Mouse (Mus musculus) cerebellum, adult 9-10 months (tissue): ENCODE measurements at regions not wholly inside any gene's neighbourhood (a gene's known extent, or its start where the extent isn't known, plus 50 kb on each side); places are given as distances from the start of the nearest gene placed in this dataset.
"Not testable (repeated sequence)": the region's sequence is repeated elsewhere in the genome, so short reads cannot be mapped to it uniquely, and the experiment has no call there.

ENCODE experiments used
- DNase-seq: peaks from one replicate; pipeline ENCODE4 v3.0.0; 2022

GRCm38 (mm10) chr16:12516834-12517685 lies 533.1 kb downstream of the Shisa9 start:
- DNase-seq, result no peak

- no peak for DNase-seq
These were observed 534.4 kb downstream of the Shisa9 start for GRCm38 (mm10) chr16:12518264-12518663.

GRCm38 (mm10) chr16:12521711-12522476 lies 538.0 kb downstream of the Shisa9 start:
- DNase-seq, result peak; percentile 13

- DNase-seq, result no peak
These were observed 561.0 kb upstream of the Ercc4 start for GRCm38 (mm10) chr16:12548462-12548861.

- DNase-seq, result no peak
These were observed 520.6 kb upstream of the Ercc4 start for GRCm38 (mm10) chr16:12588889-12589288.

DNA sequence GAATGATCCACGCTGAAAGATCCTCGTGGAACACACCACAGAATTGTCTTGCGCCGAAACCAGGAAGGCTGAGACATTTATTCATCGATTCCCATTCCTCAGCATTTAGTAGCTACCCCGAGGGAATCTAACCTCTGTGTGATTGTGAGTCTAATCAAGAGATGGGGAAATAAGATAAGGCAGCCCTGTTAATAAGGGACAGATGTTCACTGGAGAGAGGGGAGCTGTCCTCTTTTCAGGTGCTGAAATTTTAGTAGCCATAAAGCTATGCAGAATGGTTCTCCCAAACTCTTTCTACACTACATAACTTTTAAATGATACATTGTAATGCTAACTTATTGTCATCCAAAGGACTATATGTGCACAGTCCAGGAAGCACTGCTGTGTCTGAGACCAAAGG lies 501.2 kb upstream of the Ercc4 start:
- no peak for DNase-seq

- no peak for DNase-seq
These were observed 498.4 kb upstream of the Ercc4 start for GRCm38 (mm10) chr16:12611106-12611505.

DNA sequence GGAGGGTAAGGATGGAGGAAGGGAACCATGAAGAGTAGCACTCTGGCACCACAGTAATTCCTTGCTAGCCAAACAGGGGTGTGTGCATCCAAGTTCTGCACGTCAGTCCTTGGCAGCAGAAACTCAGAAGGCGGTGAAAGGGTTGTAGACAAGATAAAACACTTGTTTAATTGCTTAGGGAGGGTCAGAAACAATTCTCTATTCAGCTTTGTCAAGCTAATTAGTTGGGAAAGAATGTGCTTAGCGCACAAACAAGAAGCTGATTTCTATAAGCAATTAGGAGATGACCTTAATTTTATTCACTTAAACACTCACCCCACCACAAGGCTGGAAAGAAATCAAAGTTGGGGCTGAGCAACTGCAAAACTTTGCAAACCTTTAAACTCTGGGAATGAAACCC lies 491.7 kb upstream of the Ercc4 start:
- DNase-seq, result no peak

GRCm38 (mm10) chr16:12632533-12632932 lies 477.0 kb upstream of the Ercc4 start:
- DNase-seq, result no peak

GRCm38 (mm10) chr16:12638971-12639640 lies 470.4 kb upstream of the Ercc4 start:
- DNase-seq, result no peak

DNA sequence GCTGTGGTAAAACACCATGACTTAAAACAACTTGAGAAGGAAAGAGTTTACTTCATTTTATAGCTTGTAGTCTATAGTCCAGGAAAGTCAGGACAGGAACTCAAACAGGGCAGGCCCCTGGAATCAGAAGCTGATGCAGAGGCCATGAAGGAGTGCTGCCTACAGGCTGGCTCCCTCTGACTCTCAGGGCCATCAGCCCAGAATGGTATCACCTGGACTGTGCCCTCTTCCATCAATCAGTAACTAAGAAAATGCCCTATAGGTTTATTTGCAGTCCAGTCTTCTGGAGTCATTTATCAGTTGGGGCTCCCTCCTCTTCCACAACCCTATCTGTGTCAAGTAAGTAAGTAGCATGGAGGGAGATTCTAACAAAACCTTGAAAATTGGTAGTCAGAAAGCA lies 466.4 kb upstream of the Ercc4 start:
- DNase-seq, result no peak

DNA sequence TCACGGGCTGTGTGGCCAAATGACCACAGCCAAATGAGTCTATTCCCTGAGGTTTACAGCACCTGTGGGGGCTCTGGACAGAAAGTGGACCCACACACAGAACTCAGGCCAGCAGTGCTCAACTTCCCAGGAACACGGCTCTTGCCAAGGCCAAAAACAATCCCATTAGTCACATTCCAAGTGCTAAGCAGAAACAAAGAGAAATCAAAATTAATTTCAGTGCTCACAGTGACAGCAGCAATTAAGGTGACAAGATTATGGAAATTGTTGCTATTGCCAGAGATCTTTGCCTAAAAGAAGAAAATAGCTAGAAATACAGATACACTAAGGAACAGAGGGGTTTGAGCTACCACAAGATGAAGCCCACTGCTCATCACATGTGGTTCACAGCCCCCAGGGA lies 464.9 kb upstream of the Ercc4 start:
- DNase-seq, result no peak

DNA sequence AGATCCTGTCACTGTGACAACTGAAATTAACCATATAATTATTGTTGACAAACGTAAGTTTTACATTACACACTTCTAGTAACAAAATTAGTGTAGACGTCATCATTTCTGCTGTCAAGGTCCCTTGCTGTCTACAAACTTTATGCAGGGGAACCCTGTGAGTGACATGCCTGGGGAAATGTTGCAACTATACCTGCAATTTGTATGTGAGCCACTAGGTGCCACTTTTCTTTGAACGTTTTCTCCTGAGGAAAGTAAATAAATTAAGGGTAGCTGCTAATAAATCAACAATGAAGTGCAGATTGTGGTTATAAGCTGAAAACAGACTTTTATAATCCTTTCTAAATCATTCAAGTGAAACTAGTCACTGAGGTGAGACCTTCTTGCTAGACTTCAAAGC lies 457.3 kb upstream of the Ercc4 start:
- DNase-seq, result no peak

DNA sequence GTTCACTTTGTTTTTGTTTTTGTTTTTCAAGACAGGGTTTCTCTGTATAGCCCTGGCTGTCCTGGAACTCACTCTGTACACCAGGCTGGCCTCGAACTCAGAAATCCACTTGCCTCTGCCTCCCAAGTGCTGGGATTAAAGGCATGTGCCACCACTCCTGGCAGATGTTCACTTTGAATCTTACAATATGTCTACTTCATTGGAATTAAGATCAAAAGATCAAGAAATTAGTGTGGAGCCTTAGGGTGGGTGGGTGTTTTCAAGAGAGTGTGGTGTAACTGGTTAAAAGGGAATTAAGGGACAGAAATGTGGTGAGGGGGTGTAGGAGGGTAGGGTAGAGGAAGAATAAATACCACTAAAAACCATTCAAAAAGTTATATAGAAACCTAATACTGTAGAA lies 435.8 kb upstream of the Ercc4 start:
- DNase-seq, result not testable (repeated sequence)

DNA sequence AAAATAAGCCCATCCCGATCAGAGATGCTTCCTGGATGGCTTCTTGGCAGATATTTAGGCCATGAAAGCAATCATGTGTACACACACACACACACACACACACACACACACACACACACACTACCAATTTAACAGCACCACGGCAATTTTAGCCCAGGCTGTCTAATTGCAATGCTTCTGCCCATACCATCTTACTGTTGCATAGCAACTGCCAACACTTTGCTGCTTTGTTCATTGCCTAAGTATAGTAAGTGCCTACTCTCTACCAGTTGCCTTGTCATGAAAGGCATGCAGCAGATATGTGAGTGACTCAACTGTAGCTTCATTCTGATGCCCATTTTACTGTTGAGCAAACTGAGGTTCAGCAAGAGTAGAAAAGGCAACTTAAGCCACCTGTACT lies 428.0 kb upstream of the Ercc4 start:
- DNase-seq, result no peak

DNA sequence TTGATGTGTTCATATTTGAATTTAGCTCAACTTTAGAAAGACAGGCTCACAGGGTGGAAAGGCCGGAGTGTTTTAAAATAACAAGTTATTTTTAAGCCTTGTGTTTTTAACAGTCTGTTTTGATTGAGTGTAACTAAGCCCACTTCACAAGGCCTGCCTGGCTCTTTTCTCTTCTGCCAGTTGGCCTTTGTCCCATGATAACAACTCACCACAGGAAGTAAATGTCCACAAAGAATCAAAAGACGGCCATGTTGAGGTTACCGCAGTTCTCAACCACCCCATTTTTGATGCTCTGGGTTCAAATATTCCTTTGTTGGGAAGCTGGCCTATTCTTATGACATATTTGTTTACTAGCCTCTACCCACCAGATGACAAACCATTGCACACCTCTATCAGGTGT lies 423.7 kb upstream of the Ercc4 start:
- no peak for DNase-seq

GRCm38 (mm10) chr16:12691776-12692175 lies 417.7 kb upstream of the Ercc4 start:
- DNase-seq, result no peak

DNA sequence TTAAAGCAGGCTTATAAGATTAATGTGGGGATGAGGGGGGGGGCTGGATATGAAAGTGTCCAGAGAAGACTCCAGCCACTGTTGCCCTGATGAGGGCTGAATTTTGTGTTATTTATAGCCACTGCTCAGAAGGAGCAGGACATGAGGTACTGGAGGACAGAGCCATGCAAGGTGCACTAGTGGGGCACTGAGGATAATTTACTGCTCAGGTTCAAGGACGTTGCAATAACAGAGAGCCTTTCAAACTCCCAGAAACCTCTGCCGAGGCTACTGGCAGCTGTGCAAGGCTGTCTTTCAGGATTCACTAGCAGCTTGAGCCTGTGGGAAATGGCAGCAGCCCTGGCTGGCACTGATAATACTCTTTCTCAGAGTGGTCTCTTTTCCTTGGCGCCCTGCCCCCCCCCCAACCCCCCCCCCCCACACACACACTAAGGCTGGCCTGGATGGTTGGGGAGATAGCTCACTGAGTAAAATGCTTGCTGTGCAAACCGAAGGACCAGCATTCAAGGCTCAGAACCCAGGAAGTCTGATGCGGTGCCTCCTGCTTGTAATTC lies 416.7 kb upstream of the Ercc4 start:
- no peak for DNase-seq

GRCm38 (mm10) chr16:12693346-12693745 lies 416.1 kb upstream of the Ercc4 start:
- no peak for DNase-seq

DNA sequence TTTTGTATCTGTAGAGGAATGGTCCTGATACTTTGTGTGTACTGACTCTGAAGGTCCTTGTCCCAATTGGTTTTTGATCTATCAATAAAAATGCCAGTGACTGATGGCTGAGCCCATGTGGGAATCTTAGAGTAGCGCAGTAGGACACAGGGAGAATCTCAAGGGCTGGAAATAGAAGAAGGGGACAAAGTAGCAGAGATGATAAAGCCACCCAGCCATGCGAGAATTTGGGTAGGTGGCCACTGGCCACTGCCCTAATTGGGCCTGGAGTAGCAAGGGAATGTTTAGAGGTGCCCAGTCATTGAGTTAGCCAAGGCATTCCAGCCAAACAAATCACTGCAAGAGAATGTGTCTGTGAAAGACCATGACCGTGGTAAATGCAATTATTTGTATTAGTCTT lies 414.8 kb upstream of the Ercc4 start:
- DNase-seq, result no peak

DNA sequence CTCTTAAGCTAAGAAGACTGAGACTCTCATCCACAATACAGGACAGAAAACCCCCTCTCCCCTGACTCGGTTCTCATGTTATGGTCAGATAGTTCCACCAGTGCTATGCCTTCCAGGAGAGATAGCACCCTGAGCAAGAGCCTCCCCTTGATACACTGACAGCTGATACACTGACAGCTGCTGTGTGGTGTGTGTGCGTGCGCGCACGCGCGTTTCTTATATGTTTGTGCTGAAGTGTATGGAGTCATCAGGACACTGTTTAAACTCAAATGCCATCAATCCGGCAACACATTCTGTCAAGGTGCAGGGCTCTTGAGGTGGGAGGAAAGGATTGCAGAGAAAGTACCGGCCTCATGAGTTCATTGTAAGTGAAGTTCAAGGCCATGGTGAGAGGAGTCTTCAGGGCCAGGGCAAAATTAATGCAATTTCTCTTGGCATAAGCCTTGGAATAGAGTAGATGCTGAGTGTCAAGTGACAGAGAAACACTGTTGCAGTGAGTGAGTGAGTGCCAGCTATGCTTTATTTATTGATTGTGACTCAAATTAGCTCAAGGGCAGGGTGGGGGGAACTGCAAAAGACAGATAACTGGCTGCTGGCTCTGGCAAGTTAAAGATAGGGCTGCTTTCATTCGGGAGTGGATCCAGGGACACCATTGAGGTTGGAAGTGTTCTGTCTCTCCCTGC lies 412.4 kb upstream of the Ercc4 start:
- DNase-seq, result no peak

- DNase-seq, result no peak
These were observed 409.9 kb upstream of the Ercc4 start for GRCm38 (mm10) chr16:12699557-12699956.

DNA sequence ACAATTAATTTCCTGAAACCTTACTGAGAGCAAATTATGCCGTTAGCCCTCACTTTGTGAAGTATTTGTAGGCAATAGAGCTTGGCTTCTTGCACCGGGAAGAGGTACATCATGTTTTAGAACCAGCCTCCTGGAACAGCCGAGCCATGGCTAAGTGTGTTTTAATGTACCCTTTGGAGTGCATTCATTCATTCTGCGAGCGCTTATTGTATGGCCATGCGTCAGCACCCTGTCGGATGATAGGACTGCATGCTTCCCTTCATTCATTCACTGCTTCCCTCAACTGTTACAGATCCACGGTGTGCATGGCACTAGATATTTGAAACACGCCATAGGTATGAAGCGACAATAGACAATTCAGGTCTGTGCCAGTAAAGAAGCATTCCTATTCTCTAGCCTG lies 409.4 kb upstream of the Ercc4 start:
- DNase-seq, result no peak
